Mouse (Mus musculus) brown adipose tissue, adult 24 weeks (tissue): ENCODE data around the gene Grm5. TPM values are rescaled to one million over a fixed set of nuclear protein-coding genes. Genes with fewer than 3 reads are reported as not detected.

Experiments
- H3K27ac ChIP-seq: fragments of 200-500 bp; replicated peaks from 2 replicates; pipeline ENCODE4 v1.5.1; 2012; ENCODE audit warnings: low read depth, mild to moderate bottlenecking, low read length
- H3K4me1 ChIP-seq: fragments of 200-500 bp; 2 replicates; pipeline ENCODE4 v1.6.1; 2012; ENCODE audit warnings: low read length, mixed read lengths; ENCODE audit not compliant: control insufficient read depth, insufficient read depth, insufficient read length
- H3K4me3 ChIP-seq: fragments of 200-500 bp; 2 replicates; pipeline ENCODE4 v1.5.1; 2012; ENCODE audit warnings: low read depth, mild to moderate bottlenecking, low read length, moderate library complexity; ENCODE audit not compliant: insufficient read depth
- polyA plus RNA-seq: library from polyadenylated mRNA; stranded (reverse); fragments of >200 nt; gene quantifications from 2 replicates; pipeline ENCODE4 v1.2.4, GENCODE M21; 2012; ENCODE audit not compliant: missing spikeins, insufficient read depth, insufficient read length

Grm5 gene
- not detected in 2 replicates for polyA plus RNA-seq

- Histone ChIP-seq H3K4me3 (no peak within 1 kb of the TSS), H3K27ac (no peak within 1 kb of the TSS), H3K4me1 (no peaks in the 10 kb centered on the region)
These were observed at the start of gene Grm5 for GRCm38 (mm10) chr7:87583868-87584267. Grm5 (plus strand) TSS chr7:87584168.

- Histone ChIP-seq H3K4me1 (no peaks in the 10 kb centered on the region), H3K27ac (no peak overlapping the region), H3K4me3 (no peak overlapping the region)
These were observed 44.9 kb upstream of the Grm5 start for GRCm38 (mm10) chr7:87539031-87539430.

- H3K4me3 ChIP-seq = no peak overlapping the region
- no peak overlapping the region for H3K27ac ChIP-seq
- H3K4me1 ChIP-seq = no peaks in the 10 kb centered on the region
These were observed 18.7 kb upstream of the Grm5 start for GRCm38 (mm10) chr7:87565300-87565699.

- Histone ChIP-seq H3K4me1 (no peaks in the 10 kb centered on the region), H3K4me3 (no peak overlapping the region), H3K27ac (no peak overlapping the region)
These were observed 17.5 kb upstream of the Grm5 start for GRCm38 (mm10) chr7:87566476-87566875.

- Histone ChIP-seq H3K4me1 (no peaks in the 10 kb centered on the region), H3K4me3 (no peak overlapping the region), H3K27ac (no peak overlapping the region)
These were observed 323 bp downstream of the Grm5 start for GRCm38 (mm10) chr7:87584281-87584701.

- no peak overlapping the region for H3K27ac ChIP-seq
- no peak overlapping the region for H3K4me3 ChIP-seq
- H3K4me1 ChIP-seq = no peaks in the 10 kb centered on the region
These were observed 2.4 kb downstream of the Grm5 start for GRCm38 (mm10) chr7:87586271-87586937.

GRCm38 (mm10) chr7:87587976-87588375 lies 4.0 kb downstream of the Grm5 start:
- Histone ChIP-seq H3K4me3 (no peak overlapping the region), H3K4me1 (no peaks in the 10 kb centered on the region), H3K27ac (no peak overlapping the region)

- Histone ChIP-seq H3K27ac (no peak overlapping the region), H3K4me1 (no peaks in the 10 kb centered on the region), H3K4me3 (no peak overlapping the region)
These were observed 42.3 kb downstream of the Grm5 start for GRCm38 (mm10) chr7:87626251-87626650.

- no peaks in the 10 kb centered on the region for H3K4me1 ChIP-seq
- no peak overlapping the region for H3K27ac ChIP-seq
- H3K4me3 ChIP-seq = no peak overlapping the region
These were observed 51.6 kb downstream of the Grm5 start for GRCm38 (mm10) chr7:87635530-87635929.

GRCm38 (mm10) chr7:87650610-87651009 lies 66.6 kb downstream of the Grm5 start:
- no peaks in the 10 kb centered on the region for H3K4me1 ChIP-seq
- H3K4me3 ChIP-seq = no peak overlapping the region
- H3K27ac ChIP-seq = no peak overlapping the region

- Histone ChIP-seq H3K4me1 (no peaks in the 10 kb centered on the region), H3K27ac (no peak overlapping the region), H3K4me3 (no peak overlapping the region)
These were observed 77.8 kb downstream of the Grm5 start for GRCm38 (mm10) chr7:87661794-87662193.

GRCm38 (mm10) chr7:87664041-87664440 lies 80.1 kb downstream of the Grm5 start:
- Histone ChIP-seq H3K4me3 (no peak overlapping the region), H3K4me1 (no peaks in the 10 kb centered on the region), H3K27ac (no peak overlapping the region)

GRCm38 (mm10) chr7:87716393-87716792 lies 132.4 kb downstream of the Grm5 start:
- H3K27ac ChIP-seq = no peak overlapping the region
- H3K4me3 ChIP-seq = no peak overlapping the region
- H3K4me1 ChIP-seq = no peaks in the 10 kb centered on the region

- Histone ChIP-seq H3K4me1 (no peaks in the 10 kb centered on the region), H3K27ac (no peak overlapping the region), H3K4me3 (no peak overlapping the region)
These were observed 134.7 kb downstream of the Grm5 start for GRCm38 (mm10) chr7:87718631-87719030.

GRCm38 (mm10) chr7:87734511-87734910 lies 150.5 kb downstream of the Grm5 start:
- Histone ChIP-seq H3K4me1 (no peaks in the 10 kb centered on the region), H3K27ac (no peak overlapping the region), H3K4me3 (no peak overlapping the region)

GRCm38 (mm10) chr7:87761945-87762344 lies 178.0 kb downstream of the Grm5 start:
- no peaks in the 10 kb centered on the region for H3K4me1 ChIP-seq
- H3K4me3 ChIP-seq = no peak overlapping the region
- no peak overlapping the region for H3K27ac ChIP-seq
